Mouse (Mus musculus) cerebellum, postnatal 10 days (tissue): ENCODE data around the gene Fpgs.

Source experiments
- DNase-seq, 2 experiments: peaks; one replicate each; pipeline ENCODE4 v3.0.0; 2021; ENCODE audit warnings: mixed read lengths in 2 of 2

Gene Fpgs

DNA sequence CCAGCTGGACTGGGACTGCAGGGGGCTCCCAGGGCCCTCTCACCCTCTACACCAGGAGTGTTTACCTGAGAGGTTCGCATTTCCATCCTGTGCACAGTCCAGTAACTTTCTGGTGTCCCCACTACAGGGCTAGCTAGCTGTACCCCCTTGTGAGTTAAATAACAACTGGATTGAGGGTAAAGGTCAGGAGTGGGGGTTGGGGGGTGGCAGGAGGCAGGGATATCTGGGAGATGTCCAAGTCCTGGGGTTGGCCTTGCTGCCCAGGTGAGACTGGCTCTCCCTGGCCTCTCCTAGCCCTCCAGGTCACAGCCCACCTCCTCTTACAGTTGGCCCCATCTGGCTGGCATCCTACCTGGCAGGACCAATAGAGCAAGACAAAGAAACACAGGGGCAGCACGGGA is at the start of gene Fpgs:
Gene Fpgs, minus strand, starts transcription at position 125 of the 401 bp plus-strand sequence.
- no peak for DNase-seq

DNA sequence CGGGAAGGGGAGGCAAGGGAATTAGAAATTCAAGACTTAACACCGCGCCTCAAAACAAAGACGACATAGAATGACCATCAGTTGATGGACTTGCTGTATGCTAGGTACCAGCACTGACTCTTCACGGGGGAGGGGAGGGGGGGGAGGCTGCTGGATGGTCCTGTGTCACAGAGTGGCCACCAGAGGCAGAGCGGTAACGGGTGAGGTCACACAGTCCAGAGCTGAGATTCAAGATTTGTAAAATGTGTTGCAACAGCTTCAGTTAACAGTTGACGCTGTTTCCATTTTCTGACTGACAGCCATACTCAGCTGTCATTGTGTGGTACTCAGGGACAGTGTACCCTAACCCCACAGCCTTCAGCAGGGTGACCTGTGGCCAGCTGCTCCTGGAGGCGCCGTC is 48.2 kb upstream of the Fpgs start:
- no peak for DNase-seq

DNA sequence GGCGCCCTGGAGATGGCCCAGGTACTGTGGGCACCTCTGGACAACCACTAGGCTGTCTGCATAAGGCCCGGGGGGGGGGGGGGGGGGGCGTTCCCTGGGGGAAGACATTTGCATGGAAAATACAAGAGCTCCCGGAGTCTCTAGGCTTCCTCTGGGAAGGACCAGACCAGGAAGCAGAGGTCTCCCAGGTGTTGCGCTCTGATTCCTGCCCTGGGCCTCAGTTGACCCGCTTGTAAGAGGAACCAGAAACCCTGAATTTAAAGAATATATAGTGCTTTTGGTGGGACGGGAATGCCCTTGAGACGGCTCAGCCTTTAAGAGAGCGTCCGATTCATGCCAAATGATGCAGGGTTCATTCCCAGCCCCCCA is 47.7 kb upstream of the Fpgs start:
- DNase-seq = no peak

DNA sequence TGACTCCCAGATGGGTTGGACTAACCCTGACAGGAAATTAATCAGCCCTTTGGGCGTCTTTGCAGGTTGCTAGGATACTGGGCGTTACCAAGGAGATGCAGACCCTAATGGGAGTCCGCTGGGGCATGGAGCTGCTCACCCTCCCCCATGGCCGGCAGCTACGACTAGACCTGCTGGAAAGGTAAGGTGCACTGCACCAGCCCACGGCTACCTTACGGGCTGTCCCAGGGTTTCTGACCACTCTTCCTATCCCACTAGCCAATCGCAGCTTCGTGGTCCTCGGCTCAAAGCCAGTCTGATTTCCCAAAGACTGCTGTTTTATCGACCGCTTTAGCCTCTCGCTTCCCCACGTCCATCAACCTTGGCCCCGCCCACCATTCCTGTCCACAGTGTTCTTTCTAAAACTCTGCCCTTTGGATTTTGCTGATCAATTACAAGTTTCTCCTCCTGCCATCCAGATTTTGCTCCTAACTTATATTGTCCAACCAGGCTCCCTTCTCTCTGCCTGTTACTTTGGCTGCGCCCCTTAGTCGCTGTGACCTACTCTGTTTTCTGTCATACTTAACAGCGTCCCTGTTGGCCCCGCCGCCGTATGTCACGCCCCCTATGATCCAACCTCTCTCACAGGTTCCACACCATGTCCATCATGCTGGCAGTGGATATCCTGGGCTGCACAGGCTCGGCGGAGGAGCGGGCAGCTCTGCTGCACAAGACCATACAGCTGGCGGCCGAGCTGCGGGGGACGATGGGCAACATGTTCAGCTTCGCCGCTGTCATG is 47.1 kb upstream of the Fpgs start:
- peak; percentile 52 to 59 for DNase-seq

DNA sequence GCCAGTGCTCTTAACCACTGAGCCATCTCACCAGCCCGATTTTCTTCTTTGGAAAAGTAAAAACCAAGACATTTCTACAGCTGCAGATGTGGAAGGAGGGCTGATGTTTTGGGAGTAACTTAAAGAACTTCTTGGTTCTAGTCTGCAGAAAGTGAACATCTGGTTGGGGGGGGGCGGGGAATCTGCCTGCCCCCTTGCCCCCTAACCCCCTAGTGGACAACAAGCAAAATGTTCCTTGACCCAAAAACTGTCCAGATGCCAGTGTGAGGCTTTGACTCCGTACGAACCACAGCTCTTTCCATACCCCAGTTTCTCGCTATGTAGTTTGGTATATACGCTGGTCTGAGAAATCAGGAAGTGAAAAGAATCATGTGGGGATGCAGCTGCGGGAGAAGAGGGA is 46.3 kb upstream of the Fpgs start:
- DNase-seq = peak in 1 of 2 experiments; percentile 9

DNA sequence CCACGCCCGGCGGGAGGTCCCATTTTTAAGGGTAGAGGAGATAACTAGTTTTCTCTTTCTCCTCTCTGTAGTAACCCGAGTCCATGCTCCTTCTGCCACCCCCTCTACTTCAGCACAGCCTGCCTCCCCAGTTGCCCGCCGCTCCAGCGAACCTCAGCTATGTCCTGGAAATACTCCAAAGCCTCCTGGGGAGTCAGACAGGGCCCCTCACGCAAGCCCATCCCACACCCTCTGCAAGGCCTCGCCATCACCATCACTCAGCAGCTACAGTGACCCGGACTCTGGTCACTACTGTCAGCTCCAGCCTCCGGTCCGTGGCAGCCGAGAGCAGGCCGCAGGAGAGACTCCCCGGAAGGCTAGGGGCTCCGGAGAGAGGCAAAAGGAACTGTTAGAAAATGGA is 45.1 kb upstream of the Fpgs start:
- DNase-seq = peak; percentile 13 to 16

DNA sequence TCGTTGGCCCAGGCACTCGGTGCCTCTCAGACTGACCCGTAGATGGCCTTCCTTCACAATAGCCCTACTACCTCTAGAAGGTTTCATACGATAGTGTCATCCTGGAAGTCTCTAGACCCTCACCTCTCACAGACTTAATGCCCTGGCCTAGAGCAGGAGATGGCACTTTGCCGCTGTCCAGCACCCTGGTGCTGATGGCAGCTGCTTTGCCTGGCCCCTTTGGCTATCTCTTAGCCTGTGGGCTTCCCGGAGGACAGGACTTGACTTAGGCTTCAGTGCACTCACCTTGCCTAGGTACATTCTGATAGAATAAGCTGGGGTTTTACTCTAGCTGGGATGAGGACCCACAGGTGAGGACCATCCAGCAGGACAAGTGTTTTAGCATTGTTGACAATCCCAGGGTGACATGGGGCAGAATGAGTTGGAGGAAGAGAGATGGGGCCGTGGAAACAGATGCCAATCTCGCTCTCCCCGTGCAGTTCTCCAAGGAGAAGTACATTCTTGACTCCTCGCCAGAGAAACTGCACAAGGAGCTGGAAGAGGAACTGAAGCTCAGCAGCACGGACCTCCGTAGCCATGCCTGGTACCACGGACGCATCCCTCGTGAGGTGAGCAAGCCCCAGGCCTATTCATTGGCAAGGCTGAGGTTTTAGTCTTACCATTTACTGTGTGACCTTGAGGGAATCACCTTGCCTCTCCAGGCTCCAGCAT is 40.5 kb upstream of the Fpgs start:
- DNase-seq = no peak

DNA sequence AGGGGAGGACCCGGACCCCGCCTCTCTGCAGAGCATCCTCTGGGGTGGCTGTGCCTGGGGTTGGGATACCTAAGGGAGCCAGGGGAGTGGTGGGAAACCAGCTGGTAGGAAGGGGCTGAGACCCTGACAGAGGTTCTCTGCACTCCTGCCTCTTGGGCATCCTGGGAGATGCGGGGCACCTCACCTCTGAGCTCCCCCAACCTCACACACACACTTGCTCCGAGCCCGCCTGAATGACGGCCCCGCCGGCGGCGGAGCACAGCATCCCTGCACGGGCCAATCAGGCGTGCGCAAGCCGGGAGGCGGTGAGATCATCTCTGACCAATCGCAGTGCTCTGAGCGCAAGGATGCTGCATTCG is 38.2 kb upstream of the Fpgs start:
- peak; percentile 92 to 94 for DNase-seq

DNA sequence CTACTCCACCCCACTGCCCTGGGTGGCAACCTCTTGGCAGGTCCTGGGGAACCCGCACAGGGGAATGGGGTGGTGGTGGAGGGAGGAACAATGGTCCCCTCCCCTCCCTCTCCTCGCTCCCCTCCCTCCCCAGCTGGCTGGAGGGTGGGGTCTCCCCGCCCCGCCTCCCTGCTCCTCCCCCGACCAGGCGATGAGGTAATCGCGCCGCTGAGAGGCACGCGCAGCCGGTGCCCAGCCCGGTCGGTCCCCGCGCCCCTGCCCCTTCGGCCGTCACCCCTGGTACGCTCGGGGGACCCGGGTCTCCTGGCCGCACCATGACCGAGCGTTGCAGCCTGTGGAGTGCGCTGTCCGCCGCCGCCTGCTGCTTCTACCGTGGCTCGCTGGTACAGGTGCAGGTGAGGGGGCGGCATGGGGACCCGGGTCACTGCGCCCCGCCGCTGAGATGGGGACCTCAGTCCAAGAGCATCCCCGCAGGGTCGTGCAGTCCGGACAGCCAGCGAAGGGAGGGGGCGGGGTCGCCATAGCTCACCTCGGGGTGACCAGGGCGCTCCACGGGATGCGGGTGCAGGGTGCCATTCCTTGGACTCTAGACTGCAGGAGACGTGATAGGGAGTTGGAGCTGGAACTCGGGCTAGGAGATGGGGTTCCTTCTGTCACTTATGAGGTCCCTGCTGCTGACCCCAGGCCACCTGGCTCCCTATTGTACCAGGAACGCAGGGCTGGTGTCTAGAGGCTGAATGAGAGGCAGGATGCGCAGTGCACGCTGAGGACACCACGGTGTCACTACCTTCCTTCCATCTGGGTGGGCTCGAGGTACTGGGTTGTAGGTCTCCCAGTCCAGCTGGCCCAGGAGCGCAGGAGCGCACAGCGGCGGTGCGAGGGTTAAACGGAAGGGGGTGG is 37.6 kb upstream of the Fpgs start:
- DNase-seq = peak; percentile 89 to 93

DNA sequence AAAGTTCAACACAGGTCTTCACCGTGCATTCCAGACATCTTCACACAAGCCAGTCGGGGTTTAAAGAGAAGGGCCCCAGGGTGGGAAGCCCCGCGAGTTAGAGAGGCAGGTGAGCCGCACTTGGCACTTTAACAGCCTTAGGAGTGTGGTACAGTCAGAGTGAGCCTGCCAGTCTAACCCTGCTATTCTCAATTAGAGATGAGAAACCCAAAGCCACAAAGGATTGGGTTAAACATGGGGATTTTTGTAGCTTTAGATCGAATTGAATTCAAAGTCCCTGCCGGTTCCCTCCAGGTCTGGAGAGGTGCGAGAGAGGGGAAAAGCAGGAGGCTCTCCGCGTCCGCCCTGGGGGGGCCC is 36.9 kb upstream of the Fpgs start, which contains the start of gene 6330409D20Rik:
Gene 6330409D20Rik, minus strand, starts transcription at position 101 of the 357 bp plus-strand sequence.
- DNase-seq = no peak

DNA sequence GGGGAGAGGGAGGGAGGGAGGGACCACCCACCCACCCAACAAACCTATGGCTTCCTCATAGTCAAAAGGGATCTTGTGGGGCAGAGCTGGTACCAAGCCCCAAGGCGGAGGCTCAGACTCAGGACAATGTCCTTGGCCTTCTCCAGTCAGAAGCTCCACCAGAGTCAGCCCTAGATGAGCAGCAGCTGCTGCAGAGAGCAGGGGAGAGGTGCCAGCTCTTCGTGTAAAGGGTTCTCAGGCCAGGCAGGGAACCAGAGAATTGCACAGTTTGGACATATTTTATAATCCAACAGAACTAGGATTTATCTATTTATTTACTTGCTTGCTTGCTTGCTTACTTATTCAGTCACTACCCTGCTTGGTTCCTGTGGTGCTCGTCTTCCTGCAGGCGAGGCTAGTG is 35.4 kb upstream of the Fpgs start:
- peak in 1 of 2 experiments; percentile 33 for DNase-seq

DNA sequence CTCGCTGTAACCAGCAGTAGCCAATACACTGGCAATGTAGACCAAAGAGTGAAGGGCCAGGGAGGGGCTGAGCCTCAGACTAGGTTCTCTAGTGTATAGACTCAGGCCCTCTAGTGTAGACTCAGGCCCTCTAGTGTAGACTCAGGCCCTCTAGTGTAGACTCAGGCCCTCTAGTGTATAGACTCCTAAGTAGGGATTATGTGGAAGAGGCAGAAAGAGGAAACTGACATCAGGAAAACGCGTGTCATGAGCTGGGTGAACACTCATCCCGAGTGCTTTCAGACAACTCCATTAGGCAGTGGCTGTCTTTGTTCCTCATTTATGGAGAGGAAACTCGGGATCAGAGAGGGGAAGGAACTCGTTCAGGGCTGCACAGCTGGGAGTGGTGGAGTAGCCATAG is 33.1 kb upstream of the Fpgs start:
- DNase-seq = no peak

DNA sequence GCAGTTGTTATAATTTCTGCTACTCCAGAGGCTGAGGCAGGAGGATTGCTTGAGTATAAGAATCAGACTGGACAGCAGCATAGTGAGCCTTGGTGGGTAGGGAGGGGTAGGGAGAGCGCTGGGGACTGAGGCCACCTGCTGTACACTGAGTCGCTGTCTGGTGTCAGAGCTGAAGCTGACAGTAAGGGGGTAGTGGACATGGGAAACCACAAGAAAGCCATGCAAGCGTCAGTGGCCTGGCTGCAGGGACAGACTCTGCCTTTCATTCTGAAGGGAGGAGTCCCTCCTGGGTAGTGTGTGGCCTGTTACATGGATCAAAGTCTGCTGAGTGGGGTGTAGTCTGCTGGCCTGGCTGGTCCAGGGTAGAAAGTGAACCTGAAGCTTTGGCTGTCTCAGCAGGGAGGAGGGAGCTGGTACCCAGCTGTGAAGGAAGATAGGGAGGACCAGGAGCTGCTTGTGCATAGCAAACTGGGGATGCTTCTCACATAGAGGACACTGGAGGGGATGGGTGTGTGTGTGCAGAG is 32.4 kb upstream of the Fpgs start:
- no peak for DNase-seq

DNA sequence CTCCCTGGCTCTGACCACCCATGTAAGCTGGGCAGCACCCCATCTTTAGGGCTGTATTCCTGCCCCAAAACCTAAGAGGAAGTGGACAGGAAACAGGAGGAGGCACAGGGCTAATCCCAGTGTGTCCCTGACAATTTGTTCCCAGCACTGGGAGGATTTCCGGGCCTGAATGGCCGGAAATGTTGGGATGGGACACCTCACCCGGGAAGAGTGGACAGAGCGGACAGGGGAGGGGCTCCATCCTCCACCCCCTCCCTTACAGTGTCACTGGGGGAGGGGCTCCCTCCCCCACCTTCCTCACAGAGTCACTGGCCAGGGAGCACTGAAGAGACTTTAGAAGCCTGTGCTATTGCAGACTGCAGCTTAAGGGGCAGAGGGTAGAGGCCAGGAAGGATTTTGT is 31.0 kb upstream of the Fpgs start:
- DNase-seq = no peak

DNA sequence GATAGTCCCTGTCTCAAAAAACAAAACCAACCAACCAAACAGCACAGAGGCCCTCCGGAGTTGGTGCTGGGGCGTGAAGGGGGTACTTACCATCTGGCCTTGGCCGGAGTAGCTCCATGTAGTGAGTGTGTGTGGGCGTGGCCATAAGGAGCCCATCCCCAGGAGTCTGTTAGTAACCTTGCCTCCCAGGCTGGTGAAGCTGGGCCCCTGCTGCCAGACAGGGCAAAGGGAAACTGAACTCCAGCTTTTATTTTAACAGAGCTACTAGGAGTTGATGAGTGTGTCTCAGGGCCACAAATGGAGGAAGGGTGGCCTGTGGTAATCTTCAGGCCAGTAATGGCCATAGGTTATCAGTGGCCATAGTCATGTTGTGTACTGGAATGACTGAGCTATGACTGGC is 30.5 kb upstream of the Fpgs start:
- peak in 1 of 2 experiments; percentile 47 for DNase-seq

DNA sequence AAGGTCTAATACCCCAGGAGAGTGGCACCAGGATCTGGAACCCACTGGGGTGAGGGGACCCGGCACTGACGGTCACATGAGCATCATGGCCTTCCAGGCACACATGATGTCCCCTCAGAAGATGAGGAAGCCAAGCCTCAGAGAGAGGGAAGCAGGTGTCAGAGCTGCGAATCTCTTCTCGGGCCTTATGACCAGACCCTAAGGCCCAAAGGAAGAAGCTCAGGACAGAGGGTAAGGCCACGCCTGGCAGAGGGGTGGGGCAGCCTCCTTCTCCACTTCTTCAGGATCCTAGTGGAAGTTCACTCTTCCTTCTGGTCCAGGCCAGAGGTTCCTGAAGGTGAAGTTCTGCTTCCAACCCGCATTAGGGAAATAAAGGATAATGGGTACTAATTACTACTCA is 28.8 kb upstream of the Fpgs start:
- DNase-seq = no peak

DNA sequence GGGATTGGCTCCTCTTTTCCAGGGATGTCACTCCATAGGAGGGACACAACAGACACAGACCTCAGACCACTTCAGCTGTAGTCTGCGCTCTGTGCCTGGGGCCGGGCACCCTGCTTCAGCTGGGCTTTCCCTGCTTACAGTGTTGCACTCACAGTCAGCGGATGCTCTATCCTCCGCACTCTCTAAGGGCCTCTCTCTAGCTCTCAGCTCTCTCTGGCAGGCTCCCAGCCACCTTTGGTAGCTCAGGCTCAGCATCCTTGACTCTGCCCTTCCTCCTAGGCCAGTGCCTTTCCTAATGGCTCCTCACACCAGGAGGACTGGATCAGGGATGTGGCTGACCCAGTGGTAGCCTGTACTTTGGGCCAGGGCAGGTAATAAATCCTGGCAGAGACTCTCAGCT is 28.0 kb upstream of the Fpgs start:
- DNase-seq = peak in 1 of 2 experiments; percentile 25

DNA sequence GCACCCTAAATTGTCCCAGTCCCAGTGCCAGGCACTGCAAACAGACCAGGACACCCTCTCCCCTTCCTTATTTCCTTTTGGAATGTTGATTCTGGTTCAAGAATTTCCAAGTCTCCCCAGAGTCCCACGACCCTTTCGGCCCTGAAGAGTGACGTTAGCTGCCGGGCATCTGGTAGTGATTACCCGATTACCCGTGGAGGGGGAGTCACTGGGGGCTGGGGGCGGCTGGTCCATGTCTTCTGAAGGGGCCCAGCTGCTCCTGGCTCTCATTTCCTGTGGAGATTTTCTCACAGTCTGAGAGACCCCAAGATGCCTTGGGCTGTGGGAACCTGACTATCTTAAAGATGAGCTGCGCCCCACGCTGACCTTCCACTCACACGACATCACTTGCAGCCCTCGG is 26.9 kb upstream of the Fpgs start:
- DNase-seq = no peak

DNA sequence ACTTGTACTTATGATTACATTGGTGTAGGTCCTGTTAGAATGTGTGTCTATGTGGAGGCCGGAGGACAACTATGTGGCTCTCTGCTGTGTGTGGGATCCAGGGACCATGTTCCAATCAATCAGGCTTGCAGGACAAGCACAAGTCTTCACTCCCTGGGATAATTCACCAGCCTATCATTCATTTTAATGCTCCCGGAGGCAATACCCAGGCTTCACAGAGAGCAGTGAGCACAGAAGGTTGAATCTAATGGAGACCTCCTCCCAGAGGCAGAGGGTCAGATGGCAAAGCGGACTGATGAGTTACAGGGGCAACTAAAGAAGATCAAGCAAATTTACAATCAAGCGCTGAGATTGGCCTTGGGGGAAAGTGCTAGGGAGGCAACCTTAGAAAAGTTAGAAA is 25.6 kb upstream of the Fpgs start:
- no peak for DNase-seq

DNA sequence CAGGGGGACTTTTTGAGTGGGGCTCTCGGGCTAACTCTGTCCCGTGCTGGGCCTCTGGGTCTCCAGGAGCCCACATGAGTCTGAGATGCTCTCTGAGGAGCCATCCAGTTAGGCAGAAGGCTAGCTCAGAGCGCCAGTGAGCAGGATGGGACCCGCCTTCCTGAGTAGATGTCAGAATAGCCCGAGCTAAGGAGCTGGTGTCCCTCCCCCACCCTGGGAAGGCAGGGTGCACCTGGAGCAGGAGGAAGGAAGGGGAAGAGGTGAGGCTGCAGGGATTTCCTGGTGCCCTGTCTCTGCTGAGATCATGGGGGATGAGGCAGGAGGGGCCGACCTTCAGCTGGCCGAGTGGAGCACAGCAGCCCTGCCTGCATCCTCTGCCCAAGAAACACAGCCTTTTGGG is 24.5 kb upstream of the Fpgs start:
- DNase-seq = no peak

DNA sequence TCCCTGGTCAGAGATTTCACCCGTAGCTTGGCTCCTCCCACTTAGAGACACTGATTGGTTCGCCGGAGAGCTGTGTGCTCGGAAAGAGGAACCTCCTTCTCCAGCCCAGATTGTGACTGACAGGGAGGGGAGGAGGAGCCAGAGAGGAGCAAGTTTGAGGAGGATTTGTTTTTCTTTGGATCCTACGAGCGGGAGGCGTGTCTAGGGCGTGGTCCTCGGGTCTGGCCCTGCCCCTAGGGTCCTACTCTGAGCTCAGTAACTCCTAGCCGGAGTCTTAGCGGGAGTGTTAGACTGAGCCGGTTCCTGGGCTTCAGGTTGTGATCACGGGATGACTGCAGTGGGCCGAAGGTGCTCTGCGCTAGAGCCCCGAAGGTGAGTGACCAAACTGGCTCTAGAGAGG is 23.5 kb upstream of the Fpgs start:
- DNase-seq = peak; percentile 89 to 94

DNA sequence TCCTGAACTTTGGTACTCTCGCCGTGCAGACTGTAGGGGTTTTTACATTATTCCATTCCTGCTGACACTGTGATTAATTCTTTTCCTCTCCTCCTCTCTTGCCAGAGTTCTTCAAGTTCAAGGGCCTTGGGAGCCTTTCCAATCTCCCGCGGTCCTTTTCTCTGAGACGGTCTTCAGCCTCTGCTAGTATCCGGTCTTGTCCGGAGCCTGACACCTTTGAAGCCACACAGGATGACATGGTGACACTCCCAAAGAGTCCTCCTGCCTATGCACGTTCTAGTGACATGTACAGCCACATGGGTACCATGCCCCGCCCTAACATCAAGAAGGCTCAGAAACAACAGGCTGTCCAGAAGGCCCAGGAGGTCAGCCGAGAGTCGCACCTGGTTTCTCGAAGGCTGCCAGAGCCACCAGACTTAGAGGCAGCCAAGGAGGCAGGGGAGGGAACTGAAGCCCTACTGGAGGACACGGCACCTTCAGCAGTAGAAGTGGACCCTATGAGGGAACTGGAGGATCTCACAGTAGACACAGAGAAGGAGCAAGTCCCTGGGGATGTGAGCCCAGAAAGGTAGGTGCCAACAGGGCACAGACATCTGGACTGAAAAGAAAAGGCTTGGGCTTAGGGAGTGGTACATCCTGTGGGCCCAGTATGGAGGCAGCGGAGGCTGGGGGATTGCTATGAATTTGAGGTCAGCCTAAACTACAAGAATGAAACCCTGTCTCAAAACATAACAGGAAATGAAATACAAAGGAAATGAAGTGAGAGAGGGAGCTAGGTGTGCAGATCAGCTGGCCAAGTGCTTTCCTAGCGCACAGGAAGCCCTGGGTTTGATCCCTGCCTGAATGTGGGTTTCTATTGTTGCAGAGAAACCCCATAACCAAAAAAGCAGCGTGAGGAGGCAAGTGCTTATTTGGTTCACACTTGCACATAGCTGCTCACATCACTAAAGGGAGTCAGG is 21.2 kb upstream of the Fpgs start:
- DNase-seq = no peak
